Mouse (Mus musculus) left cerebral cortex, adult 11 months (tissue): ENCODE measurements around the gene Kdm2b.

Experiments
- DNase-seq: peaks from one replicate; pipeline ENCODE4 v3.0.0; 2022; ENCODE audit warnings: low spot score

The Kdm2b gene

DNA sequence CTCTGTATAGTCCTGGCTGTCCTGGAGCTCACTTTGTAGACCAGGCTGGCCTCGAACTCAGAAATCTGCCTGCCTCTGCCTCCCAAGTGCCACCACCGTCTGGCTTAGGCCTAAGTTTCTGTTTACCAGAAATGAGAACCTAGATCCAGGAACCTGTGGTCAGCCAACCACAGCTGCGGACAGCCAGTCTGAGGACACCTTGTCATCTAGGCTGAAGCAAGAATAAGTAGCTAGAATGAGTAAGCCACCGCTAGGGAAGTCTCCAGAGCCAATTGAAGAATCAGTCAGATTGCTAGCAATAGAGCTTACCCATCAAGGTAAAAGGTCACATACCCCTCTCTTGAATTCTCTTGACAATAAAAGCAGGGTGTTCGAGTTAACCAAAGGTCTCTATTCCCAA, 145.8 kb downstream of the Kdm2b start:
- DNase-seq, result no peak

DNA sequence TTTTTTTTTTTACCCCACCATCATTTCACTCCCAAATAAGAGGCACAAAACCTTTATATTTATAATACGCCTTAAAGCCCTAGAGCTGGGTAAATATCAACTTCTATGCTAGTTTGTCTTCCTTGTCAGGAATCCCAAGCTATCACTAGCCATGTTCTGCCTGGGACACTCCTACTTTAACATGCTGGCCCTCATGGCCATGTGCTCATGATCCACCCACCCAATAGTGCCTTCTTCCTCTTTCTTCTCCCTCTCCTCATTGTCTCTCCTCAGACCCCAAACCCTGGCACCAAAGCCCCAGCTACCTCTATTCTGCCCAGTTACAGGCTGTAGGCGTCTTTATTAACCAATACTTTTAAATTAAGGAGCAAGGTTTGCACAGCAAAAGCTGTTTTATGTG, 148.5 kb downstream of the Kdm2b start:
- no peak for DNase-seq

DNA sequence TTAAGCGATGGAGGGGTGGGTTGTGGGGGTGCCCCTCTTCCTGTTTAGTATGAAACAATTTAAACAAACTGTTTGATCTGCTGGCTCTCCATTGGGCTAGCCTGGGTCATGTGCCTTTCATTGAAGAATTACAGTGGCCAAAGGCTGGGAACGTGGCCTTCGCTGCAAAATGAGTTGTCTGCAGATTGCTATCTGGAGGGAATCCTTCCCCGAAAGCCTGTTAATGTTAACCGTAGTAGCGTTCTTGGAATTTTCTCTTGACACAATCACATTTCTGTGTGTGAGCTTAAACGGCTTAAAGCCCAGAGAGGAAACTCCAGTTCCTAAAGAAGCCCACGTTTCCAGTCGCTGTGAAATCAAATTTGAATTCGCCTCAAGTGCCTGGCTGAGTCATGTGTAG, 156.6 kb downstream of the Kdm2b start:
- no peak for DNase-seq

DNA sequence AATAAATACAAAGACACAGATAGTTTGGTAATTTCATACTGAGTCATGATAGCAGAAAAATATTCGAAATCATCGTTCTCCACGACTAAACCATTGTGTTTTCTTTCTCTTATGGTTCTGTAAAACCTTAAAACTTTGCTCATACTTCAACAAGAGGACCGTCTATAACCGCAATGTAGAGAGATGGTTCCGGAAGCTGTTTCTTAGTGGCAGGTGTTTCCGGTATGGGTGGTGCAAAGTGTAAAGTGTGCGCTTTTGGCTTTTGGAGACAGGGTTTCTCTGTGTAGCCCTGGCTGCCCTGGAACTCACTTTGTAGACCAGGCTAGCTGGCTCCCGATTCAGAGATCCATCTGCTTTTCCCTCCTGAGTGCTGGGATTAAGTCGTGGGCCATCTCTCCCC, 157.1 kb downstream of the Kdm2b start:
- no peak for DNase-seq

DNA sequence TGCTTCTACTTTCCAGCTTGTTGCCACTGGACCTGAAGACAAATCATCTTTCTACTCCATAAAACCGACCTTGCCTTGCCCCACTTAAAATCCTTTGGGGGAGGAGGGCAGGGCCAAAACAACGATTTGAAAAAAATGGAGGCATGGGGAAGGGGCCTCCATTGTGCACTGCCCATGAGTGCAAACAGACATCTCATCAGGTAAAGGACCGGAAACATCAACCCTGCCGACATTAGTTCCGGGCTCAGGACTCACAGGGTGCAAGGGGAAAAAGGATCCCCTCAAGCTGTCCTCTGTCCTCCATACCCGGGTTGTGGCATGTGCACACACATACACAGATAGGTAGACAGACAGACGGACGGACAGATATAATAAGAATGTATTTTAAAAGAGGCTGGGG, 164.5 kb downstream of the Kdm2b start:
- no peak for DNase-seq

DNA sequence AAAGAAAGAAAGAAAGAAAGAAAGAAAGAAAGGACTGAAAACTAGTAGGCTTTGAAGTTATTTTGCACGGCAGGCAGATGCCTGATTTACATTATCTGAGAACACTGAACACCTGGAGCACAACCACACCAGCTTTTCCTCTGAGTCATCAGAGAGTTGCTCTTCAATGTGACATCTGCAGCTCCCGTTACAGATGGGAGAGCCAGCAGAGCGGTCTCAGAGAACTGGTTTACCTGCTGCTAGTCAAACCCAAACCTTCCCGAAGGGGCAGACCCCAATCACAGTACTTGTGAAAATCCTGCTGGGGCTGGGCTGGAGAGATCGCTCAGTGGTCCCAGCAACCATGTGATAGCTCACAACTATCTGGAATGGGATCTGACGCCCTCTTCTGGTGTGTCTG, 165.2 kb downstream of the Kdm2b start:
- DNase-seq, result no peak

DNA sequence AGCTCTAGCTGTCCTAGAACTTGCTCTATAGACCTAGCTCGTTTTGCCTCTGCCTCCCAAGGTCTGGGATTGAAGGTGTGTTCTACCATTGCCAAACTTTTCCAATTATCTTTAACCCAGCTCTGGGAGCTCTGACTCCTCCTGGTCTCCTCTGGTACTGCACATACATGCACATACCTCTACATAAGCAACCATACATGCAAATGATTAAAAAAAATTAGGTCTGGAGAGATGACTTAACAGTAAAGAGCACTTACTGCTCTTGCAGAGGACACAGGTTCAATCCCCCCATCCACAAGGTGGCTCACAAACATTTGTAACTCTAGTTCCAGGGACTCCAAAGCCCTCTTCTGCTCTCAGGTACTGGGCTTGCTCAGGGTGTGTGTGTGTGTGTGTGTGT, 165.6 kb downstream of the Kdm2b start:
- no peak for DNase-seq

DNA sequence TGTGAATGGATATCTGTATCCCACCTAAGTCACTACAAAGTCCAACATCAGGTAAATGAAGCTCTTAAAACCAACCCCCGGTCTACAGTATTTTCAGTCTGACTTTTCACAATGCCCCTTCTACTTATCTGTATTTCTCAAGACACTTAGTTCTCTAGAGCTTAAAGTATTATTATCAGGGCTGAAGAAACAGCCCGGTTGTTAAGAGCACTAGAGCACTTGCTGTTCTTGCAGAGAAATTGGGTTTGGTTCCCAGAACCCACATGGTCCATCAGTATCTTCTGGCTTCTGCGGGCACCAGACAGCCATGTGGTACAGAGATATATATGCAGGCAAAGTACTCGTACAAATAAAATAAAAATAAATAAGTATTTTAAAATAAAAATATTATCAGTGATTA, 167.2 kb downstream of the Kdm2b start:
- DNase-seq, result no peak

DNA sequence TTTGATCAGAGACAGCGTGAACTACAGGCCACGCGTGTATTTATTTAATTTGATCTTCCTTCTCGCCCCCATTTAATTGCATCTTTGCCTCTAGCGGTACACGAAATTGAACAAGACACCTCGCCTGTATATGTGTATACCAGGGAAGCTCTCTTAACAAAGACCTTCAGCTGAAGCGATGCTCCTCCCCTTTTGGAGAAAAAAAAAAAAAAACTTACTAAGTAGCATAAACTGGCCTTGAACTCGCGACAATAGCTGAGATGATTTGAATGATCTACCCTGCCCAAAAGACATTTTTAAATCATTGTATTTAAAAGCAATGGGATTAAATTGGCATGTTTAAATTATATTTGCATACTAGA, 168.1 kb downstream of the Kdm2b start:
- DNase-seq, result no peak

DNA sequence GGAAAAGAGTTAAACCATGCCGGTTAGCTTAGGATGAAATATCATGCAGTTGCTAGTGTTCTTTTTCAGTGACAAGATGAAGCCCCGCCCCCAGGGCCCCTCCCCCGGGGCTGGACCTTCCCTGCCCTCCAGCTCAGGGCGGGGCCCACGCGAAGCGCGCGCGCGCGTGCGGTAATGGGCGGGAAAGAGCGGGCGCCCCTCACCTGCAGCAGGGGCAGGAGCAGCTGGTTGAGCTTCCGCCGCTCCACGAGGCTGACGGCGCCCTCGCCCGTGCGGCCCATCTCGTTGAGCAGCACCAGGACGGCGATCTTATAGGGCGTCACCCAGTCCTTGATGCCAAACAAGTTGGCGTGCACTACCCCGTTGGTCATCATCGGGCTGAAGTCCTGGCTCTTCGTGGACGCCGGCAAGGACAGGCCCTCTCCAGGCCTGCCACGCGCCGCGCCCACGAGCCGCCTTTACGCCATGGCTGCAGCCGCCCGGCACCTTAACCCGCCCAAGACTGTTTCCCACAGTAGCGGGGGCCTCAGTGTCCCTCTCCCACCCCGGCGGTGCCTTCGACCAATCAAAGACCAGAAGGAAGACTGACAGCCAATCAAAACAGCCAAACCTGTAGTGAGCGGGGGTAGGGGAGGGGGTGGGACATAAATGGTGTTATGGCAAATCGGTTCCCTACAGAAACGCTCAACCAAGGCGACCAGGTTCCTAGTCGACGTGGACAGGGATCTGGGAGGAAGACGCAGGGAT, 168.7 kb downstream of the Kdm2b start, which contains the start of gene Anapc5:
Anapc5 (minus strand) TSS at position 563 of the 747 bp plus-strand sequence.
- peak; percentile 89 for DNase-seq
